Mouse (Mus musculus) liver, embryonic 14.5 days (tissue): ENCODE data around the gene Siglecf.

Experiments used
- CTCF ChIP-seq: IDR thresholded peaks from 2 replicates; pipeline ENCODE4 v1.5.1; 2016; ENCODE audit warnings: antibody characterized with exemption, low read depth, control low read depth
- EP300 ChIP-seq: IDR thresholded peaks from 2 replicates; pipeline ENCODE4 v1.6.1; 2016; ENCODE audit warnings: antibody characterized with exemption, low read depth

DNA sequence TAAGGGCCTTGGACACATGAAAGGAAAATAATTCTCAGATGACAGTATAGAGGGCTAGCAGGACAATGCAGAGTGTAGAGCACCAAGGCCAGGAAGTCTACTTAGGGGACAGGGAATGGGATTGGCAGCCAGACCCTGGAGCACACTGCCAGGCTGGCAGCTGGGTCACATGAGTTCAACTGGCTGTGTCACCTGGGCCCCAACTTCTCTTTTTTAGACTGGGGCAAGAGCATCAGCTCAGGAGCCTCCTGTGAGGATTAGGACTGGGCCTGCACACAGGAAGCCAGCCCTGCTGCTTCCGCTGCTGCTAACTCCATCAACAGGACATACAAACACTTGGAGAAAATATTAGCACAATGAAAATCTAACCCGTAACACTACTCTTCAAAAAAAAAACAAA lies 42.1 kb upstream of the Siglecf start:
- TF ChIP-seq CTCF (no peak), EP300 (no peak)
